Mouse (Mus musculus) brain, embryonic 14.5 days (tissue): Measurements from ENCODE around the gene Rimkla. TPM values are rescaled to one million over a fixed set of nuclear protein-coding genes. Genes with fewer than 3 reads are reported as not detected.

ENCODE experiments used
- DNase-seq: peaks from one replicate; pipeline ENCODE4 v3.0.0-alpha.2; 2011; ENCODE audit warnings: low read depth
- CTCF ChIP-seq: fragments of 200-500 bp; IDR thresholded peaks from 2 replicates; pipeline ENCODE4 v1.5.1; 2012; ENCODE audit warnings: inconsistent platforms, mild to moderate bottlenecking, moderate library complexity, borderline replicate concordance; ENCODE audit not compliant: insufficient read depth, insufficient read length; ENCODE audit errors: extremely low read depth
- POLR2A ChIP-seq: fragments of 200-500 bp; IDR thresholded peaks from 2 replicates; pipeline ENCODE4 v1.6.1; 2012; ENCODE audit warnings: mild to moderate bottlenecking, inconsistent platforms, borderline replicate concordance; ENCODE audit not compliant: poor library complexity, insufficient read depth, insufficient read length, severe bottlenecking; ENCODE audit errors: extremely low read depth
- polyA plus RNA-seq: library from polyadenylated mRNA; depleted of rRNA; stranded (reverse); fragments of >200 nt; gene quantifications from 2 replicates; pipeline ENCODE4 v1.2.3, GENCODE M21; 2012

The Rimkla gene
- polyA plus RNA-seq, 1 experiment: 22.0 TPM

GRCm38 (mm10) chr4:119523575-119523974, 31.1 kb upstream of the Rimkla start:
- peak; percentile 62 for DNase-seq
- TF ChIP-seq CTCF (no peak), POLR2A (no peak)

GRCm38 (mm10) chr4:119512731-119513141, 20.3 kb upstream of the Rimkla start:
- DNase-seq: no peak
- TF ChIP-seq CTCF (no peak), POLR2A (no peak)

- no peak for TF ChIP-seq POLR2A
- peak; percentile 1; the same call in 1 of the 2 replicates for TF ChIP-seq CTCF
Measured at GRCm38 (mm10) chr4:119511591-119511990, 19.2 kb upstream of the Rimkla start.

GRCm38 (mm10) chr4:119498319-119498848, 6.0 kb upstream of the Rimkla start:
- TF ChIP-seq POLR2A (no peak), CTCF (no peak)
- no peak for DNase-seq

More at GRCm38 (mm10) chr4:119511591-119511990, 19.2 kb upstream of the Rimkla start:
- no peak for DNase-seq

- DNase-seq: no peak
- TF ChIP-seq POLR2A: no peak
- no peak for TF ChIP-seq CTCF
Measured at GRCm38 (mm10) chr4:119492933-119493327, 502 bp upstream of the Rimkla start.

- TF ChIP-seq CTCF: peak; percentile 43; the same call in 1 of the 2 replicates
- TF ChIP-seq POLR2A: no peak
- DNase-seq: peak; percentile 45
Measured at GRCm38 (mm10) chr4:119490806-119491205, 1.6 kb downstream of the Rimkla start.

GRCm38 (mm10) chr4:119489666-119490065, 2.8 kb downstream of the Rimkla start:
- DNase-seq: peak; percentile 48
- TF ChIP-seq POLR2A (no peak), CTCF (no peak)

GRCm38 (mm10) chr4:119484882-119485281, 7.5 kb downstream of the Rimkla start:
- no peak for DNase-seq
- TF ChIP-seq CTCF: no peak
- no peak for TF ChIP-seq POLR2A

GRCm38 (mm10) chr4:119483051-119483450, 9.4 kb downstream of the Rimkla start:
- DNase-seq: no peak
- TF ChIP-seq POLR2A: no peak
- TF ChIP-seq CTCF: no peak

- DNase-seq: no peak
- no peak for TF ChIP-seq CTCF
Measured at GRCm38 (mm10) chr4:119473150-119473549, 19.3 kb downstream of the Rimkla start.

- DNase-seq: no peak
- TF ChIP-seq CTCF (no peak), POLR2A (no peak)
Measured at GRCm38 (mm10) chr4:119472545-119472944, 19.9 kb downstream of the Rimkla start.

- peak; percentile 59 for DNase-seq
Measured at GRCm38 (mm10) chr4:119467720-119468380, 24.6 kb downstream of the Rimkla start.

More at GRCm38 (mm10) chr4:119467720-119468380, 24.6 kb downstream of the Rimkla start:
- TF ChIP-seq CTCF (no peak), POLR2A (no peak)
